Mouse (Mus musculus): ENCODE data around the gene Zfp148. TPM values are rescaled to one million over a fixed set of nuclear protein-coding genes. Genes with fewer than 3 reads are reported as not detected.

Gene Zfp148
- polyA plus RNA-seq, 1 experiment from 2014 or later: 48.2 TPM

- H3K4me3 ChIP-seq (replicated peaks; ENCODE audit: low read length): peak overlapping the region; percentile 50
- peaks cover 23% of the 10 kb centered on the region for H3K4me1 ChIP-seq (ENCODE audit: control insufficient read depth, insufficient read depth, low read length)
- H3K36me3 ChIP-seq (ENCODE audit: control insufficient read depth, insufficient read depth, low read length): no peaks in the 10 kb centered on the region
- peak overlapping the region; percentile 70 for H3K9ac ChIP-seq (ENCODE audit: low read length)
- WGBS: under 1% methylated on average over 28 of the region's 28 CpGs
- no peaks in the 10 kb centered on the region for H3K9me3 ChIP-seq (replicated peaks; ENCODE audit: control insufficient read depth, low read length)
- H3K27ac ChIP-seq (ENCODE audit: low read length): peak overlapping the region; percentile 90
- no peaks in the 10 kb centered on the region for H3K27me3 ChIP-seq (ENCODE audit: control insufficient read depth, insufficient read depth, low read length)
- H3K4me2 ChIP-seq (ENCODE audit: low read depth, low read length): peak overlapping the region; percentile 70
- ATAC-seq (ENCODE audit: insufficient read depth, low FRiP score): peak; percentile 91
Measured at GRCm38 (mm10) chr16:33399913-33400782, 19.5 kb downstream of the Zfp148 start.

DNA sequence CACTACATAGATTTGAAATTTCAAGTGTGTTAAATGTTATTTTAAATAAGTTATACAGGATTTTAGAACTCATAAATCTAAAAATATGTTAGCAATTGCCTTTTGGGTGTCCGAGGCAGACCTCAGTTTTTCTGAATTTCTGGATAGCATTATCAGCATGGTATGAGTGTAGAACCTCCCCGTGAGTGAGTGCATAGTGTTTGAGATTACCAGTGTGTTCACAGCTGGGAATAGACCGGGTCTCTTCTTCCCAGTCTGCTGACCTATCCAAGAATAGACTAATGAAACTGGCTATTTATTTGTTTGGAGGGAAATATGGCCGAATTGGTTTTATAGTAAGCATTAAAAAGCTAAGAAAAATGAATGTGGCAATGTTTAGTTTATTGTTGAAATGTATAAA lies 20.3 kb downstream of the Zfp148 start:
- H3K36me3 ChIP-seq (ENCODE audit: control insufficient read depth, insufficient read depth, low read length): no peaks in the 10 kb centered on the region
- no peak overlapping the region for H3K9ac ChIP-seq (ENCODE audit: low read length)
- peaks cover 23% of the 10 kb centered on the region for H3K4me1 ChIP-seq (ENCODE audit: control insufficient read depth, insufficient read depth, low read length)
- H3K27ac ChIP-seq (ENCODE audit: low read length): no peak overlapping the region
- no peak overlapping the region for H3K4me2 ChIP-seq (ENCODE audit: low read depth, low read length)
- no peak for ATAC-seq (ENCODE audit: insufficient read depth, low FRiP score)
- H3K27me3 ChIP-seq (ENCODE audit: control insufficient read depth, insufficient read depth, low read length): no peaks in the 10 kb centered on the region
- no peaks in the 10 kb centered on the region for H3K9me3 ChIP-seq (replicated peaks; ENCODE audit: control insufficient read depth, low read length)
- H3K4me3 ChIP-seq (replicated peaks; ENCODE audit: low read length): no peak overlapping the region
- 37% methylated on average over 4 of the region's 4 CpGs for WGBS

DNA sequence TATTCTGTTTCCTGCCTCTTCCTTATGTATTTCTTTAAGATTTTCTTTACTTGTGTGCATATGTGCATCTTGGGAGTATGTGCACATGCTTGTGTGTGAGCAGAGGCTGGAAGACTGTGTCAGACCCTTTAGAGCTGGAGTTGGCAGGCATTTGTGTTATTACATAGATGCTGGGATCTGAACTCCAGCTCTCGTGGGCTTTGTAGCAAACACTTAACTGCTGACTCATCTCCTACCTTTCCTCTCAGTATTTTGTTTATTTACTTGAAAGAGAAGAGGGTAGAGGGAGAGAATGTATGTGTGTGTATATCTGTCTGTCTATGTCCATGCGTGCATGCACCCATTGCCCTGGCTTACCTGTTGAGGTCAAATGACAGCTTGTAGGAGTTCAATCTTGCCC lies 22.6 kb downstream of the Zfp148 start:
- H3K4me3 ChIP-seq (replicated peaks; ENCODE audit: low read length): no peak overlapping the region
- peaks cover 21% of the 10 kb centered on the region for H3K4me1 ChIP-seq (ENCODE audit: control insufficient read depth, insufficient read depth, low read length)
- H3K9me3 ChIP-seq (replicated peaks; ENCODE audit: control insufficient read depth, low read length): no peaks in the 10 kb centered on the region
- 66% methylated on average over 2 of the region's 2 CpGs for WGBS
- no peak overlapping the region for H3K4me2 ChIP-seq (ENCODE audit: low read depth, low read length)
- H3K27me3 ChIP-seq (ENCODE audit: control insufficient read depth, insufficient read depth, low read length): no peaks in the 10 kb centered on the region
- H3K9ac ChIP-seq (ENCODE audit: low read length): no peak overlapping the region
- H3K36me3 ChIP-seq (ENCODE audit: control insufficient read depth, insufficient read depth, low read length): no peaks in the 10 kb centered on the region
- H3K27ac ChIP-seq (ENCODE audit: low read length): peak overlapping the region; percentile 44; the same call in 1 of the 2 replicates
- no peak for ATAC-seq (ENCODE audit: insufficient read depth, low FRiP score)

DNA sequence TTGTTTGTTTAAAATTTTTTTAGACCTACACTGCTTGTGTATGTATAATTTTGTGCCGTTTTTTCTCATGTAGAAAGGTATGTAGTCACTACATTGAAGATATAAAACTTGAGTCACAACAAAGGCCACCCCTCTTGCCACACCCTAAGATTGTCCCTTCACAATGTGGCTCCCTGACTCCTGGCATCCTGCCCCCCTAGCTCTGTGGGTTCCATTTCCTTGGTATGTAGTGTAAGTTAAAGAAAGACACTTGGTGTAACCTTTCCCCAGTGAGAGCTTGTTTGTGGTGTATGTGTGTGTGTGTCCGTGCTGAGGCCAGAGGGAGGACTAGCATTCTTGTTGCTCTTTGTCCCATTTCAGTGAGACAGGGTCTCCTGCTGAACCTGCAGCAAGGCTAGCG lies 23.4 kb downstream of the Zfp148 start:
- Histone ChIP-seq H3K9me3 (replicated peaks; ENCODE audit: control insufficient read depth, low read length) (no peaks in the 10 kb centered on the region), H3K27me3 (ENCODE audit: control insufficient read depth, insufficient read depth, low read length) (no peaks in the 10 kb centered on the region), H3K4me1 (ENCODE audit: control insufficient read depth, insufficient read depth, low read length) (peaks cover 20% of the 10 kb centered on the region), H3K36me3 (ENCODE audit: control insufficient read depth, insufficient read depth, low read length) (no peaks in the 10 kb centered on the region), H3K9ac (ENCODE audit: low read length) (no peak overlapping the region), H3K4me2 (ENCODE audit: low read depth, low read length) (no peak overlapping the region), H3K4me3 (replicated peaks; ENCODE audit: low read length) (no peak overlapping the region), H3K27ac (ENCODE audit: low read length) (no peak overlapping the region)
- no peak for ATAC-seq (ENCODE audit: insufficient read depth, low FRiP score)
- 78% methylated on average over 3 of the region's 3 CpGs for WGBS

DNA sequence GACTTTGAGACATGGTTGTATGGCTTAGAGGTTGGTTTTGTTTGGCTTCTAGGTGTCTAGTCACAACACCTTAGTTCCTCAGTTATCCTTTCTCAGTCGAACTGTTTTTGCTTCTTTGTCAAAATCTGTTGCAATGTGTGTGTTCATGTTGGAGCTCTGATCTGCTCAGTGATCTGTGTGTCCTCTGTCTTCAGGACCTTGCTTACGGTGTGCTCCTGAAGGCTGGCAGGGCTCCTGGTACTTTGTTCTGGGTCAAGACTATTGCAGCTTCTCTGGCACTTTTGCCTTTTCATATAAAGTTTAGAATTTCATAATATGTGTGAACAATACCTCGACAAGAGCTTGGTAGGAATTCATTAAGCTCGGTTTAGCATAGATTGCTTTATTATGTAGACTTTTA lies 24.9 kb downstream of the Zfp148 start:
- Histone ChIP-seq H3K9me3 (replicated peaks; ENCODE audit: control insufficient read depth, low read length) (no peaks in the 10 kb centered on the region), H3K27ac (ENCODE audit: low read length) (no peak overlapping the region), H3K4me3 (replicated peaks; ENCODE audit: low read length) (no peak overlapping the region), H3K9ac (ENCODE audit: low read length) (no peak overlapping the region), H3K27me3 (ENCODE audit: control insufficient read depth, insufficient read depth, low read length) (no peaks in the 10 kb centered on the region), H3K4me1 (ENCODE audit: control insufficient read depth, insufficient read depth, low read length) (peaks cover 11% of the 10 kb centered on the region), H3K4me2 (ENCODE audit: low read depth, low read length) (no peak overlapping the region), H3K36me3 (ENCODE audit: control insufficient read depth, insufficient read depth, low read length) (no peaks in the 10 kb centered on the region)
- ATAC-seq (ENCODE audit: insufficient read depth, low FRiP score): no peak
- 81% methylated on average over 4 of the region's 4 CpGs for WGBS

GRCm38 (mm10) chr16:33410151-33410550 lies 29.5 kb downstream of the Zfp148 start:
- ATAC-seq (ENCODE audit: insufficient read depth, low FRiP score): no peak
- H3K4me3 ChIP-seq (replicated peaks; ENCODE audit: low read length): no peak overlapping the region
- no peak overlapping the region for H3K4me2 ChIP-seq (ENCODE audit: low read depth, low read length)
- no peaks in the 10 kb centered on the region for H3K36me3 ChIP-seq (ENCODE audit: control insufficient read depth, insufficient read depth, low read length)
- no peaks in the 10 kb centered on the region for H3K27me3 ChIP-seq (ENCODE audit: control insufficient read depth, insufficient read depth, low read length)
- peaks cover 8% of the 10 kb centered on the region; the same call in 1 of the 2 replicates for H3K4me1 ChIP-seq (ENCODE audit: control insufficient read depth, insufficient read depth, low read length)
- H3K9me3 ChIP-seq (replicated peaks; ENCODE audit: control insufficient read depth, low read length): no peaks in the 10 kb centered on the region
- no peak overlapping the region for H3K9ac ChIP-seq (ENCODE audit: low read length)
- H3K27ac ChIP-seq (ENCODE audit: low read length): no peak overlapping the region
- WGBS: 85% methylated on average over 2 of the region's 2 CpGs

DNA sequence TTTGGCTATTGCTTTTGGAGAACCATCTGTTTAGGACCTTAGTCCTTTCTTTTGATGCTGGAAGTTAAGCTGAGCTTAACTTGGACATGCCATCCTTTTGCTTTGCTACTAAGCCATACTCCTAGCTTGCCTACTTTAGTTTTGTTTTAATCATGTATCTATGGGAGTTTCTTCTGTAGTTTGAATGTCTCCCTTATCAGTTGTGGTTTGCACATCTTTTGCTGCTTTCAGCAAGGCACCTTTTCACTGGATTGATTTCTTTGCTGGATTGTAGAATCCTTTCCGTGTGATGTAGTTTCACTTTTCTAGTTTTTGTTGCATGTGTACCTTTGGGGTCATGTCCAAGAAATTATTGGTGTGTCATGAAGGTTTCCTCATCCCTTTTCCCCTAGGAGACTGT lies 30.0 kb downstream of the Zfp148 start:
- ATAC-seq (ENCODE audit: insufficient read depth, low FRiP score): no peak
- H3K4me3 ChIP-seq (replicated peaks; ENCODE audit: low read length): no peak overlapping the region
- H3K9me3 ChIP-seq (replicated peaks; ENCODE audit: control insufficient read depth, low read length): no peaks in the 10 kb centered on the region
- H3K4me1 ChIP-seq (ENCODE audit: control insufficient read depth, insufficient read depth, low read length): peaks cover 11% of the 10 kb centered on the region; the same call in 1 of the 2 replicates
- no peak overlapping the region for H3K4me2 ChIP-seq (ENCODE audit: low read depth, low read length)
- H3K9ac ChIP-seq (ENCODE audit: low read length): no peak overlapping the region
- no peaks in the 10 kb centered on the region for H3K36me3 ChIP-seq (ENCODE audit: control insufficient read depth, insufficient read depth, low read length)
- no peak overlapping the region for H3K27ac ChIP-seq (ENCODE audit: low read length)
- WGBS: 83% methylated on average over 1 of the region's 1 CpGs
- H3K27me3 ChIP-seq (ENCODE audit: control insufficient read depth, insufficient read depth, low read length): no peaks in the 10 kb centered on the region

- WGBS: 79% methylated on average over 5 of the region's 5 CpGs
- no peaks in the 10 kb centered on the region for H3K27me3 ChIP-seq (ENCODE audit: control insufficient read depth, insufficient read depth, low read length)
- H3K27ac ChIP-seq (ENCODE audit: low read length): no peak overlapping the region
- H3K9me3 ChIP-seq (replicated peaks; ENCODE audit: control insufficient read depth, low read length): no peaks in the 10 kb centered on the region
- no peak overlapping the region for H3K9ac ChIP-seq (ENCODE audit: low read length)
- peaks cover 21% of the 10 kb centered on the region for H3K4me1 ChIP-seq (ENCODE audit: control insufficient read depth, insufficient read depth, low read length)
- H3K4me3 ChIP-seq (replicated peaks; ENCODE audit: low read length): no peak overlapping the region
- no peak for ATAC-seq (ENCODE audit: insufficient read depth, low FRiP score)
- H3K36me3 ChIP-seq (ENCODE audit: control insufficient read depth, insufficient read depth, low read length): no peaks in the 10 kb centered on the region
- no peak overlapping the region for H3K4me2 ChIP-seq (ENCODE audit: low read depth, low read length)
Measured at GRCm38 (mm10) chr16:33414191-33414590, 33.6 kb downstream of the Zfp148 start.

DNA sequence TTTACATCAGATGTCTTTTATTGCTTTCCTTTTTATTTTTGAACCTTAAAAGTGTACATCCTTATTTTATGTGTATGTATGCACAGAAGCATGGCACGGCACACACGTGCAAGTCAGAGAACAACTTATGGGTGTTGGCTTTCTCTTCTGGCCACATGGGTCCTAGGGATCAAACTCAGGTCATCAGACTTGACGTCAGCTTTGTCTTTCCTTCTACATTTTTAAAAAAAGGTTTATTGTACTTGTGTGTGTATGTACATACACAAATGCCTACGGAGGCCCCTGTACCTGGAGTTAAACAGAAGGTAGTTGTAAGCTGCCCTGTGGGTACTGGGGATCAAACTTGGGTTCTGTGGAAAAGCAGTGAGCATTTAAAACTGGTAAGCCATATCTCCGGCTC lies 35.0 kb downstream of the Zfp148 start:
- H3K9me3 ChIP-seq (replicated peaks; ENCODE audit: control insufficient read depth, low read length): no peaks in the 10 kb centered on the region
- 0 out of 2 replicates have a peak overlapping the region, but pooled peaks have one; percentile 16 for H3K27ac ChIP-seq (ENCODE audit: low read length)
- H3K36me3 ChIP-seq (ENCODE audit: control insufficient read depth, insufficient read depth, low read length): no peaks in the 10 kb centered on the region
- peaks cover 21% of the 10 kb centered on the region for H3K4me1 ChIP-seq (ENCODE audit: control insufficient read depth, insufficient read depth, low read length)
- no peak overlapping the region for H3K9ac ChIP-seq (ENCODE audit: low read length)
- no peaks in the 10 kb centered on the region for H3K27me3 ChIP-seq (ENCODE audit: control insufficient read depth, insufficient read depth, low read length)
- no peak overlapping the region for H3K4me2 ChIP-seq (ENCODE audit: low read depth, low read length)
- H3K4me3 ChIP-seq (replicated peaks; ENCODE audit: low read length): no peak overlapping the region
- no peak for ATAC-seq (ENCODE audit: insufficient read depth, low FRiP score)
- 63% methylated on average over 5 of the region's 5 CpGs for WGBS
